Mouse (Mus musculus) megakaryocyte-erythroid progenitor cell, adult 5-6 weeks (primary cell): ENCODE measurements around the gene Lbp. TPM values are rescaled to one million over a fixed set of nuclear protein-coding genes. Genes with fewer than 3 reads are reported as not detected.

Experiments
- ATAC-seq: replicated peaks from 2 replicates; pipeline ENCODE4 v1.8.0; 2016; ENCODE audit warnings: mild to moderate bottlenecking, inconsistent platforms; ENCODE audit not compliant: severe bottlenecking, poor library complexity, low FRiP score, low TSS enrichment
- total RNA-seq, 2 experiments: library from RNA; stranded (forward) in 1 of 2; stranded (reverse) in 1 of 2; fragments of 200-1000, 215-1000 nt in 1 of 2; fragments of >200 nt in 1 of 2; fragmentation: Nextera tagmentation in 1 of 2; gene quantifications; 2 replicates each; pipeline ENCODE4 v1.2.3; 2014 to 2017

The Lbp gene
- total RNA-seq, 2 experiments from 2014 or later = not detected

- no peak for ATAC-seq
Measured at GRCm38 (mm10) chr2:158302807-158303206, 3.5 kb upstream of the Lbp start.

DNA sequence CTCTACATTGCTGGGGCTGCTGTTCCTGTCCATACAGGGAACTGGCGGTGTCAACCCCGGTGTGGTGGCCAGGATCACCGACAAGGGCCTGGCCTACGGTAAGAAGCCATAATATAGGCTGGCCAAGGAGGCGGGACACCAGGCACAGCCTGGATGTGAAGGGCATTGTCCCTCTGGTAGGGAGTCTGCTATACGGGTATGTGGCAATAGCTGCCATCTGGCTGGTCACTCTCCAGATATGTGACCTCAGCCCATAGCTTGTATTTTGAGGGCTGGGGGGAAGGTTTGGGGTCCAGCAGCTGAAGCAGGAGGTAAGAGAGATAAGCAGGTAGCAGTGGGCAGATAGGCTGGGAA lies 380 bp downstream of the Lbp start:
- peak; percentile 14; the same call in 1 of the 2 replicates for ATAC-seq

- ATAC-seq = no peak
Measured at GRCm38 (mm10) chr2:158308276-158308675, 2.0 kb downstream of the Lbp start.

DNA sequence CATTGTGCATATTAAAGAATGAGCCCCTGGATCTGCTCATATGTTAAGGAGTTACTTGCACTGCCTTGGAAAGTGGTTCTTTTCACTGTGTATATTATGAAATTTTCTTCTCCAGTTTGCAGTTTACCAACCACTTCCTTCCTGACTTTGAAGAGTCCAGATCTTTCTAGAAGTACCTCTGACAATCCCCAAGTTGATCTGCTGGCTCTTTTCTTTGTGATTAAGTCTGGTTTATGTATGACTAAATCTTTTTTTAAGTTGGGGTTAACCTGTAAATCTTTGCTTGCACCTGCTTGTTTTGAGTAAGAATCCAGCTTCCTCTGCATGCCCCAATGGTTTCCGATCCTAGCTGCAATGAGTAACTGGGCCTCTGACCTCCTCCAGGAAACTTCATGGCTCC lies 6.8 kb downstream of the Lbp start:
- no peak for ATAC-seq

GRCm38 (mm10) chr2:158316371-158316770 lies 10.1 kb downstream of the Lbp start:
- no peak for ATAC-seq

GRCm38 (mm10) chr2:158317026-158317425 lies 10.7 kb downstream of the Lbp start:
- peak; percentile 73 for ATAC-seq

DNA sequence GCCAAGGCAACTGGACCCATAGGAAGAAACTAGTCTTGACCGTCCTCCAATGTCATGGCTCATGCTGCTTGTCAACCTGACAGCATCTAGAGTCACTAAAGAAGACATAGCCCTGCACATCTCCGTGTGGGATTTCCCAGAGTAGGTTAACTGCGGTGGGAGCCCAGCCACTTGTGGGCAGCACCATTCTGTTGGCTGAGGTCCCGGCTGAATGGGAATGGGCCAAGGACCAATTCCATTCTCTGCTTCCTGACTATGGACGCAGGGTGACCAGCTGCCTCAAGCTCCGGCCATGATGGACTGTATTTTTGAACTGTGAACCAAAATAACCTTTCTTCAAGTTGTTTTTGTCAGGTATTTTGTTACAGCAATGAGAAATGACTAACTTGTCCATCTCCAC lies 15.3 kb downstream of the Lbp start:
- no peak for ATAC-seq

- no peak for ATAC-seq
Measured at GRCm38 (mm10) chr2:158322845-158323244, 16.6 kb downstream of the Lbp start.

DNA sequence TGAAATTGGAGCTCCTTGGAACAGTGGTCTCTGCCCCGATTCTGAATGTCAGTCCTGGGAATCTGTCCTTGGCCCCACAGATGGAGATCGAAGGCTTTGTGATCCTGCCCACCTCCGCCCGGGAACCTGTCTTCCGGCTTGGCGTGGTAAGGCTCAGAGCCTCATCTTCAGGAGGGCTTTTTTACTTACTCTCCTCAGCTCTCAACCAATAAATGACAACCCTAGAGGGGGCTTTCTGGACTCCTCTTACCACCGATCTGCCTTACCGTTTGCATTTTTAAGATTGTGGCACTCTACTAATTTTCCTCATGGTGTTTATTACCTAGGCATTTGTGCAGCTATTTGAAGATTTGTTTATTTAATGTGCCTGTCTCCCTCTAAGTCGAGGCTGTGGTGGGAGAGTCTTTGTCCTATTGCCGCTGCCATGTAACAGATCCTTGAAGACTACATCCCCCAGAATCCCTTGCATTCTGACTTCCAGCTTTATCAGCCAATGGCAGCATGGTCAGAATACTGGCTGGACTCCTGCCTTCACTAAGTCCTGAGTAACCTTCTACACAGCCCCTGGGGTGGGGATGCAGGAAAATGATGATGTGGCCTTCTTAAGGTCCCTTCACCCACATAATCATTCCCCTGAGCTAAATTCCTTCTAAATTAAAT lies 18.4 kb downstream of the Lbp start:
- no peak for ATAC-seq

DNA sequence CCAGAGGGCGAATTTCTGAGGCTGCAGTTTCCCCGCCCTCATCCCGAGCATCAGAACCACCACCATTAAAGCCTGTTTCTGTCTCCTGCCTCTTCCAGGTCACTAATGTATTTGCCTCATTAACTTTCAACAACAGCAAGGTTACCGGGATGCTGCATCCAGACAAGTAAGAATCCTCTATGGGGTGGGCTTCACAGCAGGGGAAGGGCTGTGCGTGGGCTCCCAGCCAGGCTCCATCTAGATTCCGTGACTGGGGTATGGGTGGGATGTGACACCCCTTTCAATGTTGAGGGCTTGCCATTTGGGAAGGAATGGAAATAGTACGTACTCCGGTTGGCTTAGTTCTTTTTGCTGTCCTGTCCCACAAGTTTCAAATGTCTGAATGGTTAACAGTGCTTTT lies 19.3 kb downstream of the Lbp start:
- ATAC-seq = no peak

DNA sequence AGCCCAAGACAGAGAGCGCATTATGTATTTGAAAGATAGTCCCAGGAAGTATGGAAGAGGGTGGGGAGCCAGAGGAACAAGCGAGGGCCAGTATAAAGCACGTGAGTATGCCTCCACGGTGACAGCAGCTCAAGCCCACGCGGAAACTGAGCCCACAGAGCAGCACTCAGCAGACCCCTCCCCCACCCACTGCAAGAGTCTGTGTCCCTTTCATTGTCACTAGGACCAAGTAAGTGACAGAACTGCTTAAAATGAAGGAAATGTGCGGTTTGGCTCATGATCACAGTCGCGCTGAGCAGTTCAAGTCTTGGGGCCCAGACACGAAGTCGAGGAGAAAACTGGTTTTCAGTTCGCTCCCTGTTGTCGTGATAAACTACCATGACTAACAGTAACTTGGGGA lies 28.1 kb downstream of the Lbp start:
- no peak for ATAC-seq

DNA sequence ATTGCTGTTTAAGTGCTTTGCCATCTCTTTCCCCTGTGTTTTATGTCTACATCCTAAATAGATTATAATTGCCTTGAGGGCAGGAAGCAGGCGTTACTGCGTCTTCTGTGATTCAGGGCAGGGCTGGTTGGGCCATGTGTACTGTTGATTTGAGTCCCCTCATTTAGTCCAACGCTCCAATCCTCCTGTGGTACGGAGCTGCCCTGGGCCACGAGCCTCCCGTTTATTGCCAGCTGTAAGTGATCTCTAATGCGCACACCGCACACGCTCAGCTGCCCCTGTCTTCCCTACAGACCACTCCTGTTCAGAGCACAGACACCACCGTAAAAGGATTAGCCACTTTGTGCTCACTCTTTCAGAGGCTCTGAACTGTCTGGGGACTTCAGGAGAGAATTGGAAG lies 31.4 kb downstream of the Lbp start:
- ATAC-seq = no peak

DNA sequence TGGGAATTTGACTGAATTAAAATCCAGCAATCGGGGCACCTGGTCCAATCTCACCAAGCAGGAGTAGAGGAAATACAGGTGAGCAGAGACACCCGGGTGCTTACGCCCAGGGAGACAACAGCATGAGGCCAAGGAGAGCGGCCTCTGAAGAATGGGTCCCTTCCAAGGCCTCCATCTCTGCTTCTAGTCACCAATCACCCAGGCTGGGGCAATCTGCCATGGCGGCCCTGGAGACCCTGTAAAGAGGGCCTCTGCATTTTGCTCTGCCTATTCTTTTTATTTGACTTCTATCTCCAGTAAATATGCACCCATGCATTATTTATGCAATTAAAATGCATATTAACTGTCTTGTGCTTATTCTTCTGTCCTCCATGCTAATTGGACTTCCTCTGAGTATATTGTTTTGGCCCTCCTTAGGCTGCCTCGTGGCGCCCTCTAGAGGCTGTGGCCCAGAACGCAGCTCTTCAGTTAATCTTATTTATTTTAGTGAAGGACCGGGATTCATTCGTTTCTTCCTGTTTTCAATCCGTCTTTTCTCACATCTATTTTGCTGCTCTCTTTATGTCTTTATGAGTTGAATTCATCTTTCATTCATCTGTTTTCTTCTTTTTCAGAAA lies 33.8 kb downstream of the Lbp start:
- peak; percentile 64; the same call in 1 of the 2 replicates for ATAC-seq

DNA sequence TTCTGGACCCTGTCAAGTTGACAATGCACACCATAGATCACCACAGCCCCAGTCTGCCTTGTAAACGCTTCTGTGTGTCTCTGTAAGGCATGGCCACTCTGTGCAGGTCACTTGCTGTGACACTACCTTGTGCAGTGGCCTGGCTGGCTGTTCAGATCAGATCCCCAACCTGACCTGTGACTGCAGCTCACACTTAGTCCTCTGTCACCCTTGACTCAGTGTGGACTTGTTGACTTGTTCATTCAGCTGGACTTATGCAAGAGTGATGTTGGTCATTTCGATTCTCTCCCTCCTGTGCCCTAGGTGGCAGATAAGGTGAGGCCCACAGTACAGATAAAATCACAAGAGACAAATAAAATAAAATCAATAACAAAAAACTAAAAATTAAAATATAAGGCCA lies 35.0 kb downstream of the Lbp start:
- ATAC-seq = no peak

DNA sequence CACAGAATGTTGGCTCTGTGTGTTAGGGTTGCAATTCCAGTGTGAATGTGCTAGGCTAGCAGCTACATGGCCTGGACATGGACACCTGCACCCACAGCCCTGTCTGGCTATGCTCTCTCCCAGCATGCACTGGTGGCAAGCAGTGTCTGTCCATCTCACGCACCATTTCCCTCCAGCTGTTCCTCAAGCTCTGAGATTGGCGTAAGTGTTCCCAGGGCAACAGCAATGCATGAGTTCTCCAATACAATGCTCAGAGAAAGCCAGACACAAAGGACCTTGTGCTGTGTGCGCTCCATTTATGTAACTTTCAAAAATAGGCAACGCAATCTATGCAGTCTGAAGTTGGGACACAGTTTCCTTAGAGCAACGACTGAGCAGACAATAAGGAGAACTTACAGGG lies 37.2 kb downstream of the Lbp start:
- ATAC-seq = no peak

- no peak for ATAC-seq
Measured at GRCm38 (mm10) chr2:158346467-158346866, 40.2 kb downstream of the Lbp start.

DNA sequence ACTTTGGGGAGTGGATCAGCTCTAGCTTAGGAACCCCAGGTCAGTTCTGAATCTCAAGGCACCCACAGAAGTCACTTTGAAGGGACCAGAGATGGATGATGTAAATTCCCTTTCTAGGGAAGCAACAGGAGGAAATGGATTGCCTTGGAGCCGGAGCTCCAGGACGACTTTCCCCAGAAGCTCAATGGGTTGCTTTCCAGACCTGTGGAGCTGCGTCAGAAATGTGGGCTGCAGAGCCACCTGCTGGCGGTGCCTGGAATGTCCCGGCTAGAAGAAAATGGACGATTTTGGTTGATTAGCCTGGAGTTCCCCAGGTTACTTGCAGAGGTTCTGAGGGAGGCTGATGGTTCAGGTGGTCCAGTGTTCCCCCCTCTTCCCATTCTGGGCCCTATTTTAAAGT lies 41.6 kb downstream of the Lbp start:
- ATAC-seq = peak; percentile 77

GRCm38 (mm10) chr2:158352801-158353520 lies 46.7 kb downstream of the Lbp start:
- no peak for ATAC-seq

DNA sequence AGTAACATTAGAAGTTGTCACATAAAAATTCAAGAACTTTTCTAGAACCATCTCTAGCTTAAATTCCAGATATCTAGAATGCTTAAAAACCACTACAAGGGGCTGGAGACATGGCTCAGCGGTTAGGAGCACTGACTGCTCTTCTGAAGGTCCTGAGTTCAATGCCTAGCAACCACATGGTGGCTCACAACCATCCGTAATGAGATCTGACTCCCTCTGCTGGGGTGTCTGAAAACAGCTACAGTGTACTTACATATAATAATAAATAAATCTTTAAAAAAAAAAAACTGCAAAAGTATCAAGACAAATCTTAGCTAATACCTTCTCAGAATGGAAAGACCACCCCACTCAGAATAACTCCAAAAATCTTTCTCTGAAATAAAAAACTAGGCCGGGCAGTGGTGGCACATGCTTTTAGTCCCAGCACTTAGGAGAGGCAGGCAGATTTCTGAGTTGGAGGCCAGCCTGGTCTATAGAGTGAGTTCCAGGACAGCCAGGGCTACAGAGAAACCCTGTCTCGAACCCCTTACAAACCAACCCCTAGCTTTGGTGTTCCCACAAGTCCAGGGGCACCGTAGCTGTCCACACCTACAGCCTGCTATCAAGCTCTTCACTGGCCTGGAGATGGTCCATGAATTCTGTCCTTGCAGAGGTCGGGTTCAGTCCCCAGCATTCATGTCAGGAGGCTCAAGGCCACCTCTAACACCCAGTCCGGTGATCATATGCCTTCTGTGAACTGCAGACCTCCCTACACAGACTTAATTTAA lies 48.2 kb downstream of the Lbp start:
- ATAC-seq = no peak

DNA sequence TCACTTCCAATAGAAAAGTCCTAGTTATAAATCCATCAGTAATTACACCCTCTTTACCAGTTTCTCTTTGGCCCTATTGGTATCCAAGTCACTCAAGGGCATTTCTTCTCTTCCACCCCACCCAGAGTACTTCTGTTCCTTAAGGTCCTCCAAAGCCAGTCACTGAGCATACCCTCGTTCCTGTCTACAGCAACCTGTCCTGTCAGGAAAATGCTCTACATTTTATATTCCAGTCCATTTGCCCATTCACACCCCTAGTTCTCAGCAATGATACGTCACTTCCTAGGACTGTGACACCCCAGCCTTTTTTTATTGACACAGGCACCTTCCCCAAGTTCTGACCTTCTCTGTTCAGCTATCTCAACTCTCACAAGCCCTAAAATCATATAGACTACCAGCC lies 48.9 kb downstream of the Lbp start:
- ATAC-seq = no peak
